Mouse (Mus musculus) forebrain, embryonic 15.5 days (tissue): Measurements from ENCODE around the gene Gmip. TPM values are rescaled to one million over a fixed set of nuclear protein-coding genes. Genes with fewer than 3 reads are reported as not detected.

Experiments
- ATAC-seq: fragments of 200-750 bp; cut with Nextera tagmentation; replicated peaks from 2 replicates; pipeline ENCODE4 v1.8.0; 2017; ENCODE audit warnings: mild to moderate bottlenecking, moderate TSS enrichment, moderate library complexity
- H3K27ac ChIP-seq: fragments of 300-500 bp; sonication (generic); replicated peaks from 2 replicates; pipeline ENCODE4 v1.5.1; 2015; ENCODE audit warnings: mild to moderate bottlenecking, inconsistent platforms
- H3K27me3 ChIP-seq: fragments of 300-500 bp; sonication (generic); 2 replicates; pipeline ENCODE4 v1.6.1; 2015; ENCODE audit warnings: inconsistent platforms
- H3K36me3 ChIP-seq: fragments of 300-500 bp; sonication (generic); 2 replicates; pipeline ENCODE4 v1.6.1; 2015; ENCODE audit warnings: mild to moderate bottlenecking, inconsistent platforms
- H3K4me1 ChIP-seq: fragments of 300-500 bp; sonication (generic); 2 replicates; pipeline ENCODE4 v1.6.1; 2015; ENCODE audit warnings: inconsistent platforms
- H3K4me2 ChIP-seq: fragments of 300-500 bp; sonication (generic); replicated peaks from 2 replicates; pipeline ENCODE4 v1.6.1; 2015; ENCODE audit warnings: mild to moderate bottlenecking, inconsistent platforms
- H3K4me3 ChIP-seq: fragments of 300-500 bp; sonication (generic); 2 replicates; pipeline ENCODE4 v1.5.1; 2015; ENCODE audit warnings: mild to moderate bottlenecking, inconsistent platforms
- H3K9ac ChIP-seq: fragments of 300-500 bp; sonication (generic); replicated peaks from 2 replicates; pipeline ENCODE4 v1.6.1; 2015; ENCODE audit warnings: mild to moderate bottlenecking, inconsistent platforms
- H3K9me3 ChIP-seq: fragments of 300-500 bp; sonication (generic); 2 replicates; pipeline ENCODE4 v1.6.1; 2016; ENCODE audit warnings: inconsistent platforms
- WGBS: fragments of 180-500 bp; shearing (Covaris S2); methylation state at CpG from one replicate; pipeline ENCODE4 v1.1.7; 2015; ENCODE audit warnings: mixed read lengths; 5-methylcytosine and 5-hydroxymethylcytosine counted together
- polyA plus RNA-seq: library from polyadenylated mRNA; unstranded; fragments of >200 nt; fragmentation: Nextera tagmentation; extraction: Ambion mirVana; gene quantifications from 2 replicates; pipeline ENCODE4 v1.2.1, GENCODE M21; 2015

The Gmip gene
- polyA plus RNA-seq, 1 experiment from 2014 or later, result 44.4 TPM

DNA sequence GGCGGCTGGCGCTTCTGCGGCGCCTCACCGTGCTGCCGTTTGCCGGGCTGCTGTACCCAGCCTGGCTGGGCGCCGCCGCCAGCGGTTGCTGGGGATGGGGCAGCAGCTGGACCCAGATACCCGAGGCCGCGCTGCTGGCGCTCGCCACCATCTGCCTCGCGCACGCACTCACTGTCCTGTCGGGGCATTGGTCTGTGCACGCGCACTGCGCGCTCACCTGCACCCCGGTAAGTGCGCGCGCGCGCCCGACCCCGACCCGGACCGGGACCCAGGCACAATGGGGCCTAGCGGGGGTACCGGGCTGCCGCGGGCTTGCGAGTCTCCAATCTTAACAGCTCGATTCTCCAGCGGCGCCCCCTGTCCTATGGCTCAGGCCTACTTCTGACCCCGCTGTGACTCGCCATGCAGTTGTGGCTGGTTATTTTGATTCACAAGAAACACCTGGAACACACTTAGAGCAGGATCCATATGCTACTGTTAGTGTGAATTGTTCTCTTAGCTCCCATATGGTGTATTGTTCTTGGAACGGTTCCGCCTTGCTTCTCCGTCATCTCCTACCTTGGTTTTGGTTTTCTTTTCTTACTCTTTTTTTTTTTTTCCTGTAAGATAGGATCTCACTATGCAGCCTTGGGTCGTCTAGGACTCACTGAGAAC is 16.9 kb upstream of the Gmip start:
- peak overlapping the region; percentile 98 for H3K9ac ChIP-seq
- H3K4me3 ChIP-seq, result peak overlapping the region; percentile 100
- peaks cover 24% of the 10 kb centered on the region for H3K4me1 ChIP-seq
- H3K36me3 ChIP-seq, result peaks cover 24% of the 10 kb centered on the region
- H3K9me3 ChIP-seq, result no peaks in the 10 kb centered on the region
- peak; percentile 84 for ATAC-seq
- H3K4me2 ChIP-seq, result peak overlapping the region; percentile 89
- peak overlapping the region; percentile 80 for H3K27ac ChIP-seq
- WGBS, result under 1% methylated on average over 48 of the region's 48 CpGs
- no peaks in the 10 kb centered on the region for H3K27me3 ChIP-seq

DNA sequence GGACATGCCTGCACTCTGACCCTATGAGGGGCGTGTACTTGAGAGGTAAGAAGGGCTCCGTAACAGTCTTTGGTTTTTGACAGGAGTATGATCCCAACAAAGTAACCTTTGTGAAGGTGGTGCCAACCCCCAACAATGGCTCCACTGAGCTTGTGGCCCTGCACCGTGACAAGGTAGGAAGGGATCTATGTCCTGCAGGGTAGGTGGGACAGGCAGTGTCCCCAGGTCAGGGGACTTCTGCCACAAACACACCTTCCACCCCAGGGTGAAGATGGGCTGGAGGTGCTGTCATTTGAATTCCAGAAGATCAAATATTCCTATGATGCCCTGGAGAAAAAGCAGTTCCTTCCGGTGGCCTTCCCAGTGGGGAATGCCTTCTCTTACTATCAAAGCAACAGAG is 14.8 kb upstream of the Gmip start:
- WGBS, result 94% methylated on average over 4 of the region's 4 CpGs
- peaks cover 24% of the 10 kb centered on the region for H3K4me1 ChIP-seq
- H3K36me3 ChIP-seq, result peaks cover 46% of the 10 kb centered on the region
- H3K4me2 ChIP-seq, result no peak overlapping the region
- H3K27me3 ChIP-seq, result no peaks in the 10 kb centered on the region
- H3K9ac ChIP-seq, result no peak overlapping the region
- no peak overlapping the region for H3K4me3 ChIP-seq
- H3K27ac ChIP-seq, result no peak overlapping the region
- ATAC-seq, result no peak
- H3K9me3 ChIP-seq, result no peaks in the 10 kb centered on the region

DNA sequence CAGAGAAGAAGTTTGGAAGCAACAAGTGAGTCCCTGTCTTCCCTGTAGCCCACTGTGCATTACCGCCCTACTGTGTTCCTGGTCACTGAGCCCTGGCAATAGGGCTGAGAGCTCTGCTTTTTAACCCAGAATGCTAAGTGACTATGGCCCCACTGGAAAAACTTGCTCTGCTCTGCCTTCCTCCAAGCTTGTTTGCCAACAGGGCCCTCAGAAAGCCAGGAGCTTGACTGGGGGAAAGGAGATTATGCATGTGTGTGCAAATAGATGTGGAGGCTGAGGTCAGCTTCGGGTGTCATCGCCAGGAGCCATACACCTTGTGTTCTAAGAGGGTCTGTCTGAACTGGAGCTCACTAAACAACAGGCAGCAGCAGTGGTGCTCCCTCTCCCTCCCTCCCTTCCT is 14.4 kb upstream of the Gmip start:
- WGBS, result 92% methylated on average over 3 of the region's 3 CpGs
- no peak overlapping the region for H3K4me3 ChIP-seq
- no peak overlapping the region for H3K9ac ChIP-seq
- H3K27me3 ChIP-seq, result no peaks in the 10 kb centered on the region
- no peak overlapping the region for H3K4me2 ChIP-seq
- no peaks in the 10 kb centered on the region for H3K9me3 ChIP-seq
- no peak overlapping the region for H3K27ac ChIP-seq
- peaks cover 50% of the 10 kb centered on the region for H3K36me3 ChIP-seq
- ATAC-seq, result no peak
- H3K4me1 ChIP-seq, result peaks cover 24% of the 10 kb centered on the region

DNA sequence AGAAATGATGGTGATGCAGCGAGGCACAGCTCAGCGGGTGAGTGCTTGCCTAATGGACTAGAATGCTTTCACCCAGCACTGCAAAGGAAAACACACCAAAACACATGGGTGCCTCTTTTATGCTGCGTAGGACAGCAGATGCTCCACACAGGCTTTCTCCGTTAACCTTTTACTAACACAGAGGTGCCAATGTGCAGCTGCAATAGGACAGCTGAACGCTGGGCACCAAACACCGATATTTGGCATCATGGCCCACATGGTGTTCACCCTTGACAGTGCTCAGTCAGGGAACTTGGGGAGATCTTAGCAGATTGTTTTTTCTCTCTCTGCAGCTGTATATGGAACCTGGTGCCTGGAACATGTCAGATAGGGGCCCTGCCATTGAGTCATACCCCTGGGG is 13.6 kb upstream of the Gmip start:
- Histone ChIP-seq H3K27me3 (no peaks in the 10 kb centered on the region), H3K4me3 (no peak overlapping the region), H3K4me1 (peaks cover 24% of the 10 kb centered on the region), H3K36me3 (peaks cover 58% of the 10 kb centered on the region), H3K9me3 (no peaks in the 10 kb centered on the region), H3K27ac (no peak overlapping the region), H3K9ac (no peak overlapping the region), H3K4me2 (no peak overlapping the region)
- ATAC-seq, result no peak
- WGBS, result 94% methylated on average over 6 of the region's 6 CpGs

DNA sequence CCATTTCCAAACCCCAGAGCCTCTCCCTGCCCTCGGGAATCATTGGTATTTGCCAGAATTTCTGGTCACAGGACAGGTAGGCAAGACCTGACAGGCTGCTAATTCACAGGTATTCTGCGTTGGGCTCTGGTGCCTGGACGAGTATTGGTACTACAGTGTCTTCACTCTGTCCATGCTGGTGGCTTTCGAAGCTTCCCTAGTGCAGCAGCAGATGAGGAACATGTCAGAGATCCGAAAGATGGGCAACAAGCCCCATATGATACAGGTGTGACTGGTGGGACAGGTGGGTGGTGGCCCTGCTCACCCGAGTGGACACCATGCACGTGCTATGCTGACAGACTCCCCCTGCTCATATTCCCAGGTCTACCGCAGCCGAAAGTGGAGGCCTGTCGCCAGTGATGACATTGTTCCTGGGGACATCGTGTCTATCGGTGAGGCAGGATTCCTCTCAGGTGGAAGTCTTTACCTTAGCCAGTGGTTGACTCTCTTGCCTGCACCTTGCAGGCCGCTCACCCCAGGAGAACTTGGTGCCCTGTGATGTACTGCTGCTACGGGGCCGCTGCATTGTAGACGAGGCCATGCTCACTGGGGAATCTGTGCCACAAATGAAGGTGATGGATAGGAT is 11.6 kb upstream of the Gmip start:
- Histone ChIP-seq H3K4me2 (no peak overlapping the region), H3K4me1 (peaks cover 16% of the 10 kb centered on the region), H3K9me3 (no peaks in the 10 kb centered on the region), H3K4me3 (no peak overlapping the region), H3K9ac (no peak overlapping the region), H3K27ac (no peak overlapping the region), H3K27me3 (no peaks in the 10 kb centered on the region), H3K36me3 (peaks cover 75% of the 10 kb centered on the region)
- 95% methylated on average over 16 of the region's 16 CpGs for WGBS
- ATAC-seq, result no peak

DNA sequence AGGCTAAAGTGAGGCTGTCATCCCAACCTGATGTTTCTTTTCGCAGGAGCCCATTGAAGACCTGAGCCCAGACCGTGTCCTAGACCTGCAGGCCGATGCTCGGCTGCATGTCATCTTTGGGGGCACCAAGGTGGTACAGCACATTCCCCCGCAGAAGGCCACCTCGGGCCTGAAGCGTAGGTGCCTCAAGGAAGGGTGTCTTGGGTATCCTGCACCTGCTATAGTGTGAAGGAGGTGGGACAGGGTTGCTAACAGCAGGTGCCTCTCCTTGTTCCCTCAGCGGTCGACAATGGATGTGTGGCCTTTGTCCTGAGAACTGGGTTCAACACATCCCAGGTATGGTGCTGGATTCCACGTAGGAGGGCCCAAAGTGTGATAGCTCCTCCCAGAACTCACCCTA is 10.8 kb upstream of the Gmip start:
- Histone ChIP-seq H3K9me3 (no peaks in the 10 kb centered on the region), H3K9ac (no peak overlapping the region), H3K27me3 (no peaks in the 10 kb centered on the region), H3K4me2 (no peak overlapping the region), H3K36me3 (peaks cover 83% of the 10 kb centered on the region), H3K4me1 (peaks cover 7% of the 10 kb centered on the region), H3K4me3 (no peak overlapping the region), H3K27ac (no peak overlapping the region)
- ATAC-seq, result no peak
- 93% methylated on average over 10 of the region's 10 CpGs for WGBS

DNA sequence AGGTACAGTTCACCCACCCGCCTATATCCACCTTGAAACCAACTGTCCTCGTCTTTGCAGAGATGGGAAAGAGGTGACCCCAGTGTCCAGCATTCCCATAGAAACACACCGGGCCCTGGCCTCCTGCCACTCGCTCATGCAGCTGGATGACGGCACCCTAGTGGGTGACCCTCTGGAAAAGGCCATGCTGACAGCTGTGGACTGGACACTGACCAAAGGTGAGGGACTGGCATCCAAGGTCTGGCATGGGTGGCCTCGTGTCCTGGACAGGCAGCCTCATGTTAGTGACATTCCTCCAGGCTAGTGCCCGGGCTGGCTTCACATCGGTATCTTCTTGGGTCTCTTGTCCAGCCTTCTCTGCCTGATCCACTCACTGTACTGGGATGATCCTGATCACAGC is 9.2 kb upstream of the Gmip start:
- peaks cover 92% of the 10 kb centered on the region for H3K36me3 ChIP-seq
- 97% methylated on average over 8 of the region's 8 CpGs for WGBS
- no peaks in the 10 kb centered on the region for H3K9me3 ChIP-seq
- no peaks in the 10 kb centered on the region for H3K27me3 ChIP-seq
- no peak overlapping the region for H3K27ac ChIP-seq
- ATAC-seq, result no peak
- H3K9ac ChIP-seq, result no peak overlapping the region
- no peaks in the 10 kb centered on the region for H3K4me1 ChIP-seq
- H3K4me2 ChIP-seq, result no peak overlapping the region
- no peak overlapping the region for H3K4me3 ChIP-seq

DNA sequence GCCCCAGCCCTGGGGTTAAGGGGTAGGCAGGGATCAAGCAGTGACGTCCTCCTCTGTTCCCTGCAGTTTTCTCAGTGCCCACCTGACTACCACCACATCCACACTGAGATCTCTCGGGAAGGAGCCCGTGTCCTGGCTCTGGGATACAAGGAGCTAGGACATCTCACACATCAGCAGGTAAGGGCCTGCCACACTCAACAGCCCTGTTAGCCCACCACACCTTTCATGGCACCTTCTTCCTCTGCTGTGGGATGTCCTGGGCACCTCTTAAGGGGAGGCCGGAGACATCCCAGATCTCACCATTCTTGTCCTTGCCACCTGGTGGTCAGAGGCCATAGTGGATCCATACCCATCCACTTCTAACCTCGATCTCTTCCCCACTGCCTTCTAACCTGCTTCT is 8.5 kb upstream of the Gmip start:
- H3K9ac ChIP-seq, result no peak overlapping the region
- 91% methylated on average over 5 of the region's 5 CpGs for WGBS
- H3K4me1 ChIP-seq, result no peaks in the 10 kb centered on the region
- H3K9me3 ChIP-seq, result no peaks in the 10 kb centered on the region
- no peak for ATAC-seq
- no peak overlapping the region for H3K4me2 ChIP-seq
- no peak overlapping the region for H3K27ac ChIP-seq
- H3K4me3 ChIP-seq, result no peak overlapping the region
- H3K27me3 ChIP-seq, result no peaks in the 10 kb centered on the region
- H3K36me3 ChIP-seq, result peaks cover 91% of the 10 kb centered on the region

DNA sequence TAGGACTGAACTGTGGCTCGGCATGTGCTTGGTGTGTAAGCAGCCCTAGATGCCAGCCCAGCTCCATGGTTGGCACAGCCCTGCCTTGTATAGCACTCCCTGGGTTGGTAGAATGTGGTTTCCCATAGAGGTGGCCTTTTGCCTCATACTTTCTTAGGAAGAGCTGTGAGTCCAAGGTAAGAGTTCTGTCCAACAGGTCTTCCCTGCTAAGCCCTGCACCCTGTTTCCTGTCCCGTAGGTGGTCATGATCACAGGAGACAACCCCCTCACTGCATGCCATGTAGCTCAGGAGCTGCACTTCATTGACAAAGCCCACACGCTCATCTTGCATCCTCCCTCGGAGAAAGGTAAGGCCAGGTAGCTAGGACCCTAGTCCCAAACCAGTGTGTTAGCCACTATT is 6.7 kb upstream of the Gmip start:
- Histone ChIP-seq H3K9me3 (no peaks in the 10 kb centered on the region), H3K27ac (no peak overlapping the region), H3K9ac (no peak overlapping the region), H3K36me3 (peaks cover 96% of the 10 kb centered on the region), H3K4me1 (no peaks in the 10 kb centered on the region), H3K4me3 (no peak overlapping the region), H3K4me2 (no peak overlapping the region), H3K27me3 (no peaks in the 10 kb centered on the region)
- 96% methylated on average over 4 of the region's 4 CpGs for WGBS
- no peak for ATAC-seq

DNA sequence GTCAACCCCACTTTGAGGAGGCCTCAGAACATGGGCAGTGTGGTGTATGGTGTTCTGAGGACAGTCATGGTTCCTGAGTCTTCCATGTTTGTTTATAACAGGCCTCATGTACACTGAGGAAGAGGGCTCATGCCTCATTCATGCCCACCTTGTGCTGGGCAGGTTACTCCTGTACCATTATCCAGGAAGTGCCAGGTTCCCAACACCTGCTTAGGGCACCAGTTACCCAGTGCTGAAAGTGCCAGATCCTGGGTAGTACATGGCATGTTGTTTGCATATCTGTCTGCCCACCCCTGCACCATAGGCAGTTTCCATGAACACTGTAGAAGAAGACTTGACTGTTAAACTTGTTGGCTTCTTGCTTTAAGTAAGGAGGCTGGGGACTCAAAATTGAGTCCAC is 6.3 kb upstream of the Gmip start:
- Histone ChIP-seq H3K4me2 (no peak overlapping the region), H3K9ac (no peak overlapping the region), H3K4me3 (no peak overlapping the region), H3K27ac (no peak overlapping the region), H3K4me1 (no peaks in the 10 kb centered on the region), H3K27me3 (no peaks in the 10 kb centered on the region), H3K36me3 (peaks cover 96% of the 10 kb centered on the region), H3K9me3 (no peaks in the 10 kb centered on the region)
- no peak for ATAC-seq

DNA sequence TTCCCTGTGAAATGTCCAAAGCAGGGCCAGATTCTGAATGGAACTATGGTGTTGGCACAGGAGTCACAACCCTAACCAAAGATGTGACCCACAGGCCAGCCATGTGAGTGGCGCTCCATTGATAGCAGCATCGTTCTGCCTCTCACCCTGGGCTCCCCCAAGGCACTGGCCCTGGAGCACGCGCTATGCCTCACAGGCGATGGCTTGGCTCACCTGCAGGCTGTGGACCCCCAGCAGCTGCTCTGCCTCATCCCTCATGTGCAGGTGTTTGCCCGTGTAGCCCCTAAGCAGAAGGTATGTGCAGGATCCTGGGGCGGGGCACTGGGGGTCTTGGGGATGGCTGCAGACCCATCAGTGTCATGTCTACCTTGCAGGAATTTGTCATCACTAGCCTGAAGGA is 5.1 kb upstream of the Gmip start:
- Histone ChIP-seq H3K4me2 (no peak overlapping the region), H3K4me1 (peaks cover 3% of the 10 kb centered on the region), H3K4me3 (no peak overlapping the region), H3K27ac (no peak overlapping the region), H3K27me3 (no peaks in the 10 kb centered on the region), H3K36me3 (peaks cover 90% of the 10 kb centered on the region), H3K9me3 (no peaks in the 10 kb centered on the region), H3K9ac (no peak overlapping the region)
- no peak for ATAC-seq
- 95% methylated on average over 7 of the region's 7 CpGs for WGBS

DNA sequence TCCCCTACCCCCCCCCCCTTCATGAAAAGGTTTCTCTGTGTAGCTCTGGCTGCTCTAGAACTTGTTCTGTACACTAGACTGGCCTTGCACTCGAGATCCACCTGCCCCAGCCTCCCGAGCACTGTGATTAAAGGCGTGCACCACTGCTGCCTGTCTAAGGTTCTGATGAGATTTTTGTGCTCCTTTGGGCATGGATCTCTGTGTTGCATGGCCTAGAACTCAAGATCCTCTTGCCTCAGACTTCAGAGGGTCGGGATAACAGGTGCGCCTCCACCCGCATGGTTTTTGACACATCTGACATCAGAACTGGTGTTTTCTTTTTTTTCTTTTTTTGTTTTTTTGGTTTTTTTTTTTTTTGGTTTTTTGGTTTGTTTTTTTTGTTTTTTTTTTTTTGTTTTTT is 3.9 kb upstream of the Gmip start:
- ATAC-seq, result no peak
- Histone ChIP-seq H3K9me3 (no peaks in the 10 kb centered on the region), H3K27ac (no peak overlapping the region), H3K4me3 (no peak overlapping the region), H3K4me2 (no peak overlapping the region), H3K27me3 (no peaks in the 10 kb centered on the region), H3K36me3 (peaks cover 78% of the 10 kb centered on the region), H3K9ac (no peak overlapping the region), H3K4me1 (peaks cover 7% of the 10 kb centered on the region)
- 96% methylated on average over 6 of the region's 6 CpGs for WGBS

DNA sequence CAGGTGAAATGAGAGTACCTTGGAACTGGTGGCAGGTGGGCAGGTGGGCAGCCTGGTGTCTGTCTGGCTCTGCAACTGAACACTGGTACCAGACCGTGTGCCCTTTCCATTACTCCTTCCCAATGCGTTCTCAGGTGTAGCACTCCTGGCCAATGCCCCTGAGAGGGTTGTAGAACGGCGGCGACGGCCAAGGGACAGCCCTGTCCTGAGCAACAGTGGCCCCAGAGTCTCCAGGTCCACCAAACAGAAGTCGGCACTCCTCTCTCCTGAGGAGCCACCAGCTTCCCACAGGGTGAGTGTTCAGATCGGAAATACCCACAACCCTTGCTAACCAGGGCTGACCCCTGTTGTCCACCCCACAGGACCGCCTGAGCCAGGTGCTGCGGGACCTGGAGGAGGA is 3.4 kb upstream of the Gmip start:
- H3K4me3 ChIP-seq, result no peak overlapping the region
- H3K36me3 ChIP-seq, result peaks cover 73% of the 10 kb centered on the region
- no peaks in the 10 kb centered on the region for H3K9me3 ChIP-seq
- H3K4me2 ChIP-seq, result no peak overlapping the region
- WGBS, result 93% methylated on average over 10 of the region's 10 CpGs
- H3K9ac ChIP-seq, result no peak overlapping the region
- peaks cover 13% of the 10 kb centered on the region for H3K4me1 ChIP-seq
- H3K27me3 ChIP-seq, result no peaks in the 10 kb centered on the region
- ATAC-seq, result no peak
- H3K27ac ChIP-seq, result no peak overlapping the region
